Mouse (Mus musculus): ENCODE results near the gene Efnb3.

Gene Efnb3

DNA sequence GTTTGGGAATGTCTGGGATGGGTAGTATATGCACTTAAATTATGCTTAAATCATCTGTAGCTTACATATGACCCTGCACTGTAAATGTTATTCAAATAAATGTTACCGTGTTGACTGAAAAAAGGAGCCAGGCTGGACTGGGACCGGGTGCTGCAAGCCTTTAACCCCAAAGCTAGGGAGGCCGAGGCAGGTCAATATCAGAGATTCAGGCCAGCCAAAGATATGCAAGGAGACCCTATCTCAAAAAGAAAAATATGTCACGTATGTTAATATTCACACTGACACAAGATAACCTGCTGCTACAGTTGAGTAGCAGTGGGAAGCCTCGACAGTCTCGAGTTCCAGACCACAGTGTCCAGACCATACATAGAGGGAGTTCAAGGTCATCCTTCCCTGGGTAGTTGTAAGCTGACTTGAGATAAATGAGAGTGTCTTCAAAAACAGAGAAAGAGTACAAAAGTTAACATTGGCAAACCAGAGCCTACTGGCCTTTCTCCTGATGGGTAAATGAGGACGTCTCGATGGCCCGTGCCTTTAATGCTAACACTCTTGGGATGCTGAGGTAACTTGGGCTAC lies 22.3 kb upstream of the Efnb3 start:
- no peak for DNase-seq (ENCODE audit: low spot score)

DNA sequence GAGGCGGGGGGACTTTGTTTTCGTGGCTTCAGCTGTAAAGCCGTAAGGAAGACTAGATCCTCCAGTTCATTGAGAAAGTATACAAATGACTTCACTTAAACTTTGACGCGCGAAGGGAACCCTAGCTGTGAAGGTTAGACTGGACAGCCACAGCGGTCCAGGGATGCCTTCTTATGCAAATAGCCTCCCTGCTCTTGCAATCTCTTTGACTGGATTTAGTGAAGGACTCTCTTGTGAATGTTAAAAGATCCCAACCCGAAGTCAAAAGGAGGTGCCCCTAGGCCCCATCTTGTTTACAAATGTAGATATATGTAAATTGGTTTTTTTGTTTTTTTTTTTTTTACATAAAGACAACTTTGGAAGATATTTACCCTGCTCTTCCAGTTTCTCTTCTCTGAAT lies 21.8 kb upstream of the Efnb3 start:
- DNase-seq (ENCODE audit: low spot score): no peak

DNA sequence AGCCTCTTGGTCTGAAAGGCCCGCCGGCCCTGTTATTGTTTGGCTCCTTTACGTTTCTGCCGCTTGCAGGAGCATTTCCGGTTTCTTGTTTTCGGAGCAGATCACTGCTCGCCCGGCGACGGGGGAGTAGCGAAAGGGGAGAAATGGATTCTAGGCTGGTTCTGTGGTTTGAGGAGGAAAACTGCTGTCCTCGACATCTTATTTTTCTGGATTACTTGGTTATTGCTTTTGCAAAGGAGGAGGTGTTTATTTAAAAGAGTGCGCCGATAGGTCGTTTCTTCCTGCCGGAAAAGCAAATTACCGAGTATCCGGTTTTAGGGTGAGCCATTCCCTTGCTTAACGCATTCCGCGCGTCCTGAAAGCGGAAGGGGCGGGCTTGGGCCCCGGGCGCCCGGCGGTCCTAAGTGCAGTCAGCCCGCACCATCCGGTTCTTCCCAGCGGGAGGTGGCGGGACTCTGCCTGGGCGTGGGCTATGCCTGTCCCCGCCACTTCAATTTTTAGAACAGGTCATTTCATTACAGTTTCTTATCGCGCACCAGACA lies 21.2 kb upstream of the Efnb3 start:
- DNase-seq (ENCODE audit: low spot score): peak; percentile 90

DNA sequence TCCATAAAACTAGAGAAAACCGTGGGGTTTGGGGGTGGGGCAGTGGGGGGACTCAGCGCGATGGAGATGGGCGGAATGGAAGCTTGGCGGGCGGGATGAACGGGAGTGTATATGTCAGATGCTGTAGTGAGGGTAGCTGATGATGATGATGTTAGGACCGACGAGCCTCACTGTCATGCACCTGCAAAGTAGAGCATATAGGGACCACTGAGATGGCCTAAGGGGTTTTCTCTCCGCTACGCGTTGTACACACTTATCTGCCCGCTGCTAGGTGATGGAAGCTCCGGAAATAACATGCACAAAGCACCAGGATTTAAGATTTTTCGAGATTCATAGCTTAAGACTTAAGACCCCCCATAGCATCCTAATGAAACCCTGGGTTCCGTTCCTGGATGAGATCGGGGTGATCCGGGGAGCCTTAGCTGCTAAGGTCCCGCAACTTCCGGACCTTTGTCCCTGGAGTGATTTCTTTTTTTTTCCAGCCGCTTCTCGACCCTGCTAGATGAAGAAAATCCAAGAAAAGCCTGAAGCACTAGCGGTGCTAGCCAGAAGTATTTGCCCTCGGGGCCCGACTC lies 20.7 kb upstream of the Efnb3 start:
- DNase-seq (ENCODE audit: low spot score): no peak

DNA sequence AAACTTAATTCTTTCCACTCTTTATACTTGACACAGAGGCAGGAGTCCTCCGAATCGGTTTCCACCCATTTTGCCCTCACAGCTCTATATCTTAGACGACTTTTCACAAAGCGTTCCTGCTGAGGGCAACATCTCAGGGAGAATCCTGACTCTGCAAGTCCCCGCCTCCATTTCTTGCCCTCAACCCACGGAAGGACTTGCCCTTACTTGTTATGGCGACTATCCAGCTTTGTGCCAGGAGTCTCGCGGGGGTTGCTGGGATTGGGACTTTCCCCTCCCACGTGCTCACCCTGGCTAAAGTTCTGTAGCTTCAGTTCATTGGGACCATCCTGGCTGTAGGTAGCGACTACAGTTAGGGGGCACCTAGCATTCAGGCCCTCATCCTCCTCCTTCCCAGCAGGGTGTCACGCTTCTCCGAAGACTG lies 20.1 kb upstream of the Efnb3 start, which contains the start of the genes Wrap53 and Trp53:
TSS of gene Wrap53 (minus strand) at position 165 of the 424 bp plus-strand sequence.
TSS of gene Trp53 (plus strand) at position 269 of the 424 bp plus-strand sequence.
- DNase-seq (ENCODE audit: low spot score): peak; percentile 93

DNA sequence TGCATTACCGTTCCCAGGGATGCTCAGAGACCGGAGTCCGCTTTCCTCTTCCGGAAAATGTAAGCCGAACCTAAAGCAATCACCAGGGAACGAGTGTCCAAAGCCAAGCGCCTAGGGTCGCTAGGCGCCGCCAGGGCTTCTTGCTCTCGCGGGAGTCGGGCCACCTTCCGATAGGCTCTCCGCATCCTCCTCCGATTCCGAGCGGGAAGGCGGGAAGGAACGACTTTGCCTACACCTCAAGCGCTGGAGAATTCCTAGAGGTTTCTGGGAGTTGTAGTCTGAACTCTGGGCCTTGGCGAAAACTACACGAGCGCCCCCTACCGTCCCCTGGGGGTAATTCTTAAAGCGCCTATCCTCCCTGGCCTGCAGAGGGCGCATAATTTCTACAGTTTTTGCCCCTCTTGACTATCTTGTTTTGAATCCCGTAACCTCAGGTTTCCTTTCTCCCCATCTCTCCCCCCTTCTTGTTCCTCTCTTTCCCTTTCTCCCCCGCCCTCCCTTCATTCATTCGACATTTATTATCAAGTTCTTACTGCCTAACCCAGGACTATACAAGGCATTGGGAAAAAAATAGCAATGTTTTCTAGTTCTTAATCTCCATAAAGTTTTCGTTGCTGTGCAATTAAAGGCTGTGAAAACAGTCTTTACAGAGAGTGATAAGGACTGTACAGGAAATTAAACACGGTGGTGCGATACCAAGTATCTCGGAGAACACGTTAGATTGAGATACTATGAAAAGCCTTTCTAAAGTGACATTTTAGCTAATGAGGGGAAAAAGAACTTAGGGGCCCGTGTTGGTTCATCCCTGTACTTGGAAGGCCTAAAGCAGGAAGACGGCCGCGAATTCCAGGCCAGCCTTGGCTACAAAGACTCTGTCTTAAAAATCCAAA lies 19.4 kb upstream of the Efnb3 start:
- DNase-seq (ENCODE audit: low spot score): peak; percentile 97

DNA sequence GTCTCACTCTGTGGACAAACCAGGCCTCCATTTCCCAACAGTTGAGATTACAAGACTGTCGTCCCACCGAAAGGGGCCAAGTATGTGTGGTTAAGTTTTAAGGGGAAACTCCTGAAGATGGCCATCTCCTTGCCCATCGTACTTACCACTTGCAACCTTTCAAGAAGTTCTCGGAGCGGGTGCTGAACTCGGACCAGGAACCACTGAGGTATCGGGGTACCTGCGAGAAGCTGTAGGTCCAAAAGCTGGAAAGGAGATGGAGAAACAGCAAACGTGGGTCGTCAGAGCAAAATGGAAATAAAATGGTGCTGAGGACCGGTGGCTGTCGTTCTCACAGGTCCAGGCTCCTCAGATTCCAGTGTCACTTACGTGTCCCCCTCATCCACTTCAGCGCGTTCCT lies 18.3 kb upstream of the Efnb3 start:
- no peak for DNase-seq (ENCODE audit: low spot score)

DNA sequence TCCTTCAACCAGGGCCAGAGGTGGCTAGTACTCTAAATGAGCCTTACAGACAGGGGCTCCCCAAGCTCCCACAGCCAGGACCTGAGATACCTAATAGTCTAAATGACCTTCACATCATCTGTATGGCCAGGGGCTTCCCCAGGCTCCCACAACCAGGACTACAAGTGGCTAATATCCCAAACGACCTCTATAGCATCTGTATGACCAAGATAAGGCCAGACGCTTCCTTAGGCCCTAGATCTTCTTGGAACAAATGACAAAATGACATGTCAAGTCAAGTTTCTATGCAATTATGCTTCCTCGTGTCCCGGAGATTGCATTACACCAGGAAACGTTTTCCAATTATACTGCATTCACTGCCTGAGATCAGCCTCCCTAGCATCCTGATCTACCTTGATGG lies 16.3 kb upstream of the Efnb3 start:
- no peak for DNase-seq (ENCODE audit: low spot score)

DNA sequence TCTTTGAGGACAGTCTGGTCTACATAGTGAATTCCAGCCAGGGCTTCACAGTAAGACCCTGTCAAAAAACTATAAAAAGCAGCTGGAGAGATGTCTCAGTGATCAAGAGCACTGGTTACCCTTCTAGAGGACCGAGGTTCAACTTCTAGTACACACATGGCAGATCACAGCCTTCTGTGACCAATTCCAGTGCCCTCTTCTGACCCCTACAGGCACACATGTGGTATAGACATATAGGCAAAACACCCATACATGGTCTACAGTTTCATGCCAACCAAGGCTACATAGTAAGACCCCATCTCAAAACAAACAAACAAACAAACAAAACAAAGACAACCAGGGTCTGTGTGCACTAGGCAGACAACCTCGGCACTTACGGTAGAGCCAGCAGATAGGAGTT lies 15.2 kb upstream of the Efnb3 start:
- DNase-seq (ENCODE audit: low spot score): no peak

DNA sequence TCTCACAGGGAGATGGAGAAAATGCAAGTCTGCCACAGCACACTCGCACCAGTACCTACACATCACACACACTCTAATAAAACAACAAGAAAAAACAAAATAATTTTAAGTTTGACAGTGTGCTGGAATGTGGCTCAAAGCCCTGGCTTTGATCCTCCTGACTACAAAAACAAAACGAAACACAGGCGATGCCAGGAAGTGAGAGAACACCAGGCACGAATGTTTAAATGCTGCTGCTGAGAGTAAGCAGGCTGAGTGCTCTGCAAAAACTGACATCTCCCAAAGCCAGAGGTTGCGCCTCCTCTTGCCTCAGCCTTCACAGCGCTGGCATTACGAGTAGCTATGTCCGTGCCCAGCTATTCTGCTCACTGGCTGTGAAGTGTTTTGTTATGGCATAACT lies 5.1 kb upstream of the Efnb3 start:
- DNase-seq (ENCODE audit: low spot score): no peak

DNA sequence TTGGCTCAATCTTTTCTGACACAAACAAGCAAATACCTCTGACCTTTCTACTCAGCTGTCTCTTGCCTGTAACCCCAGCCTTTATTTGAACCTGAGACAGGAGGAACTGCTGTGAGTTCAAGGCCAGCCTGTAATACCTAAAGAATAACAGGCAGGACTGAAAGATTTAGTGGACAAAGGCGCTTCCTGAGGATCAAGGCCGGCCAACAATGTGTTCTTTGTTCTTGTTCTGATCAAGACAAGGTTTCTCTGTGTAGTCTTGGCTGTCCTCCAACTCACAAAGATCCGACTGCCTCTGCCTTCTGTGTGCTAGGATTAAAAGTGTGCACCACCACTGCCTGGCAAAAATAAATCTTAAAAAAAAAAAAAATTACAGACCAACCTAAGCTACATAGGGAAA lies 4.4 kb upstream of the Efnb3 start:
- no peak for DNase-seq (ENCODE audit: low spot score)

DNA sequence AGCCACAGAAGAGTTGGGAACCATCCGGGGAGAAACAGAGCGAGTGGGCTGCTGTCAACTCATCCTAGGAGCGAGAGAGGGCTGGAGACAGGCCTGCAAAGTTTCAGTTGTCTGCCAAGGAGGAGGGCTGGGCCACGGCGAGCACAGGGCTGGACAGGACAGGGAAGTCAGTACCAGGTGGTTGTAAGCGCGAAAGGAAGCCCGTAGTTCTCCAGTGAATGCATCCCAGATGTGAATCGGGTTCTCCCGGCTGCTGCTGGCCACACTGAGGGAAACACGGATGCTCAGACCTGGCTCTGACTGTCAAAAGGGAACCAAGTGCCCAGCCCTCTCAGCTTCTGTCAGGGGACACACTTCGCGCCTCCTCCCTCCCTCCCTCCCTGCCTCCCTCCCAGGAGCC lies 3.4 kb upstream of the Efnb3 start:
- no peak for DNase-seq (ENCODE audit: low spot score)

DNA sequence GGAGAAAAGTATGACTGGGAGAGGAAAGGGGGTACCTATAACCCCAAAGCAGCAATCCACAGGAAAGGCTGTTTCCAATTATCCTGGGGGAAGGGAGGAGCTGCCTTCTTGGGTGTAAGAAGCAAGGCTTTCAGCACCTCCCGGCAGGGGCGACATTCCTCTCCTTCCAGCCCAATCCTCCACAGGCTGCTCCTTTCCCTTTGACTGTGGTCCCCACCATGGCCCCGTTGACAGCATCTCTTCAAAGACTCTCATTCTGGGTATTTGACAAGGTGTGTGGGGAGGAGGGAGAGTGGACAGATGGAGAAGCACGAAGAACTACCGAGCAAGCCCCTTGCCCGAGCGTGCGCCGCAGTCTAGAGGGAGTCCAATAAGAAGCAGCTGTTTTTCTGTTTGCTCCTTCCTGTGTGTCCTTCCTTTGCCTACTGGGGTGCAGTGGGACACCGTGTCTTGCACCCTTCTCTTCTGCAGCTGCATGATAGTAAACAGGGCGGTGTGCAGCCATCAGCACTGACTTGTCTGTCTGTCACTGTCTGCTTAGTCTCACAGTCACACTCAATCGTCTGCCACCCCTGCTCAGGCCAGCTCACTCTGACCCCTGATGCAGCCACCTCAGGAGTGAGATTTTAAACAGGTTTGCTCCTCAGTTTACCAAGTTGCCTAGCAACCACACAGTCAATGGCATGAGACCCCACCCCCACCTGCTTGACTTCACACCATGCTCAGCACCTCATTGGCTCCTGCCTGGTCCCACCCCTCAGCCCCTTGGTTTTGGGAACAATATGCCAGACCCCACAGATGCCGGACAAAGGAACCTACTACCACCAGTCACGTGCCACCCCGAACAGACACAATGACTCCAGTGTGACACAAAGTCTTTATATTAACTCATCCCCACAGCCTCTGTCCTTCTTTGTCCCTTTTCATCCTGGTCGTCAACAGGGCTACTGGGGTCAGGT lies 1.2 kb upstream of the Efnb3 start:
- no peak for DNase-seq (ENCODE audit: low spot score)

DNA sequence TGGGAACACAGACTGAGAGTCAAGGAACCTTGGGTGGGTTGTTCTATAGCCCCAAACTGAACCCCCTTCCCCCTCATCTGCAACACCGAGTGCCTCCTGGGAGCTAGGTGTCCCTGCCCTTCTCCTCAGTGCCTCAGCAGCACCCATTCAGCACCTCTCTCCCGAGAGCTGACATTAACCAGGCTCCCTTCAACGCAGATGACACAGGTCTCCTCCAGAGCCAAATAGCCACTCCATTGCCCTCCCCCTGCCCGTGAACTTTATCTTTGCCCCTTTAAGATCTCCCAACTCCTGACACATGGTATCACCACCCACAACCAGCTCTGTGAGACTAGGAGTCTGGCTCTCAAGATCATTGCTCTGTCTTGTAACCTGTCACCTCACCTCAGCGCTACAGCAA lies 822 bp downstream of the Efnb3 start:
- no peak for DNase-seq (ENCODE audit: low spot score)

DNA sequence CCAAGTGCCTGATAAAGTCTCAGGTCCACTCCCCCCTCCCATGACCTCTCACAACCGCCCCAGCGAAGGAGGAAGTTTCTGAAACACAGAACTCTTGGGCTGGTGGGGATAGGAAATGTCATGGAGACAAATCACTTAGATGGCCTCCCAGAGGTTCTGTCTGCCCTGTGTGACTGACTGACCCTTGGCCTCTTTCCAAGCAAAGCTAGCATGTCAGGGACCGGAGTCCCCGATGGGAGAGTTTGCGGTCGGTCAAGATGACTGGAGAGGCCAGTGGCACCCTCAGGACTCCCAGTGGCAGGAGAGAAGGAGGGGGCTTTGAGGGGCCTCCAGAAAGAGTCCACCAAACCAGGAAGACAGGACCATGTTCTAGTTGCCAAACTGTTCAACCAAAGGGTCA lies 1.2 kb downstream of the Efnb3 start:
- no peak for DNase-seq (ENCODE audit: low spot score)

DNA sequence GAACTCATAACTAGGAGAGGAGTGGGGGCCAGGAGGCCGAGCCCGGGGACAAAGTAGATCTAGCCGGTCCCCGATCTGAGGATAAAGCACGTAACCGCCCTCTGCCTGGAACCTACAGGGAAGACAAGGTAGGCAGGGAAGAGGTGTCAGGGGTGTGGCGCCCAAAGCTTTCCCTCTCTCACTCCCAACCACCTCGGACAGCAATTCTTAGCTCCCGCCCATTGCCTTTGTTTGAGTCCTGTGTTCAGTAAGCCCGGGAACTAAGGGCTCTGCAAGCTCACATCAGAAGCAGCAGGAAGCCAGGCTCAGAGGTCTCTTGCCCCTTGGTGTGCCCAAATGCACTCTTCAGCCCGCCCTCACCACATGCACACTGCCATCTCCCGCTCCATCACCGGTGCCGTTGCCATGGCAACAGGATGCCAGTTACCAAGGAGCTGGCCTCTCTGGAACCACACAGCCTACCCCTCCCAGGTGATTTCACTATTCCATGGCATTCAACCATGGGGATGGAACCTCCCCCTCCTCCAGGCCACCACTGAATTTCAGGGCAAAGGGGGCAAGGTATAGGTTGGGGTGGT lies 2.5 kb downstream of the Efnb3 start:
- DNase-seq (ENCODE audit: low spot score): no peak

DNA sequence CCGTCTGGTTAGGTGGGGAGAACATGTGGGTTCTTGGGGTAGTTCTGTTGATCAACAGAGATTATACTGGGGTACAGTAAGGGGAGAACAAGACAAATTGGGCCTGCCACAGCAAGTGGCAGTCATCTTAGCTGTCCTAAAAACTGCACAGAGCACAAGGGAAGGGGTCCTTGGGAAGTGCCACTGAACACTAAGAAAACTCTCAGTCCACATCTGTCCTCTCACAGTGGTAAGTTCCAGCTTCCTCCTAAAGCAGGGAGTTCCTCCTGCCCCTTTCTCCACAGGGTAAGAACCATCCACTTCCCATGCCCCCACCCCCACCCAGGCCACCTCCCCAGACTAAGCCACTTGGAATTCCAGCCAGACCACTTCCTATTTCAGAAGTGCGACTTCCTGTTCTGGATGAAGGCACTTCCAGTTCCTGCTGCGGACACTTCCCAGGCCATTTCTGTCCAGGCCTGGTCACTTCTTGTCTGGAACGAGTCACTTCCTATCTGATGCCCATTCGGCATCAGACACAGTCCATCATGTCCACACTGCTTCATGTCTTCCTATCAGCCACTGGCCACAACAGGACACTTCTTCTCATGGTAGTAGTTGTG lies 5.4 kb downstream of the Efnb3 start:
- no peak for DNase-seq (ENCODE audit: low spot score)

DNA sequence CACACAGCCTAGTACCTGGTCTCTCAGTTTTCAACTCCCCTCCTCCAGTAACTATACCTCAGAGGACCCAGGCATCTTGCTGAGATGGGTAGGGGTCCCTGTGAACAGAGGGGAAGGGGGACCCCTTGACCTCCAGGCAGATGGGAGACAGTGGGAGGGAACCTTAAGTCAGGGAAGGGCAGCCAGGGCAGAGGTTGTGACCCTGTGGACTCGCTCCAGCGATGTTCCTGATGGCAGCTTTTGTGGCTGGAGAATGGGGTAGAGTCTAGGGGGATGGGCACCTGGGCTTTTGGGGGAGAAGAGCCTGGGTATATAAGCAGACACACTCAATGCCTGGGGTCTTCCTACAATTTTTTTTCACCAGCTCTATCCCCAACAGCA lies 6.7 kb downstream of the Efnb3 start:
- DNase-seq (ENCODE audit: low spot score): no peak

DNA sequence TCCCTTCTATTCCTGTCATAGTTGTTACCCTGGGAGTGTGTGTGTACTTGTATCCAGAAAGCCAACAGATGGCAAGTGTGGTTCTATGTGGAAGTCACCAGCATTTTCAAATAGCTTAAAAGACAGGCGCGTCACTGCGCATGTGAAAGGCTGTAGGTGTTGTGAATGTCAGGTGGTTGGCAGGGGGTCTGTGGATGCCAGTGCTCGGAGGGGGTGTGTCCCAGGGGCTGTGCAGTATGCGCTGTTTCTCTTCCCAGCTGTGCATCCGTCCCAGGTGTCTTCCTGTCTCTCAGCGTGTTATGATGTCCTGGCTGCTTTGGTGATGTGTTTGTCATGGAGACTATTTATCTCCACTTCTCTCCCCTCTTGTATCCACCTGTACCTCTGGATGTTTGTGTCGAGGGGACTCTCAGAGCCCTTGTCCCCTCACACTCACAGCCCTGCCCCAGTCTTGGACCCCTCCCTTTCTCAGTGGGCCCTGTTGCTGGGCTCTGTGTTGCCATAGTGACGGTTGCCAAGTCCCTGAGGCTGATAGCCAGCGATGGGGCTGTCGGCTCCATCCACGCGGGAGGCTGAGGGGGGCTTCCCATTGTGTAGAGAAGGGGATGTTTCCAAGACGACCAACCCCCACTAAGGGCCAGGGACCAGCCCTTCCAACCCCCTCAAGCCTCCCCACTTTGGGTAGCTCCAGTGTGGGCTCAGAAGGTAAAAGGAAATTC lies 7.2 kb downstream of the Efnb3 start:
- no peak for DNase-seq (ENCODE audit: low spot score)

DNA sequence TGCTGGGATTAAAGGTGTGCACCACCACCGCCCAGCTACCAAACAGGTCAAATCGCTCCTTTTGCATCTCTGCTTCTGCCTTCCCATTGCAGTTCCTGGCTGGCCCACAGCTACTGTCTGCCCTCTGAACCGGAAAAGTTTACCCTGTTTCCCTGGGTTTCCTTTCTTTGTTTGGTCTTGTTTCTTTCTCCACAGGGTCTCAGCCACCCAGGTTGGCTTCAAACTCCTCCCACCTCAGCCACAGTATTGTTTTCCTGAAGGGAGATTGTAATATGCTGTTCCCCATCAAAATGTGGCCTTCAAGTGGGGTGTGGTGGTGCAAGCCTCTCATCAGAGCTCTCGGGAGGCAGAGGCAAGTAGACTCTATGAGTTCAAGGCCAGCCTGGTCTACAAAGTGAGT lies 8.7 kb downstream of the Efnb3 start:
- no peak for DNase-seq (ENCODE audit: low spot score)
